Mouse (Mus musculus) hematopoietic stem cell, adult 5-6 weeks (primary cell): Measurements from ENCODE around the gene Csrnp1. TPM values are rescaled to one million over a fixed set of nuclear protein-coding genes. Genes with fewer than 3 reads are reported as not detected.

ENCODE experiments used
- ATAC-seq, 2 experiments: fragments of 125-278 bp in 1 of 2; replicated peaks in 1 of 2; 2 replicates each; pipeline ENCODE4 v1.8.0; 2016 to 2017; ENCODE audit warnings: inconsistent platforms in 2 of 2, mild to moderate bottlenecking in 2 of 2, moderate number of reproducible peaks in 2 of 2, low read depth in 1 of 2, moderate TSS enrichment in 1 of 2; ENCODE audit not compliant: low FRiP score in 2 of 2, poor library complexity in 2 of 2, severe bottlenecking in 2 of 2, insufficient read depth in 1 of 2, low TSS enrichment in 1 of 2
- total RNA-seq: library from RNA; stranded (forward); fragments of 172-1452, 232-1000 nt; gene quantifications from 2 replicates; pipeline ENCODE4 v1.2.3, GENCODE M21; 2017

Csrnp1 gene
- total RNA-seq, 1 experiment from 2014 or later = 85.3 TPM

DNA sequence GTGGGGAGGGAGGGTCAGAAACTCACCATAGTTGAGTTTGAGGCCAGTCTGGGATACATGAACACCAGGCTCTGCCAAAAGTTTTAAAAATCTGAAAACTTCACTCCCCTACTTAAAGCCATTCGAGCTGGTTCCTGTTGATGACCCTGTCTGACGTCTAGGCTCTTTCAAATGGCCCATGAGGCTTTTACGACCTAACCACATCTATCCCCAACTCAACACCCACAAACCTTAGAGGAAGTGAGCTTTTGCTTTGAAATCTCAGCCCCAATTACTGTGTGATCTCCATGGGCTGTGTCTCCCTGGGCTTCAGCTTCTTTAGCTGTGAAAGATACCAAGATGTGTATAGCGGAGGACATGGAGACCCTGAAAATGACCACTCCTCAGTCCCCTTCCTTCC lies 46.0 kb downstream of the Csrnp1 start:
- peak in 1 of 2 experiments; percentile 7; a peak in 1 of 4 replicates for ATAC-seq

DNA sequence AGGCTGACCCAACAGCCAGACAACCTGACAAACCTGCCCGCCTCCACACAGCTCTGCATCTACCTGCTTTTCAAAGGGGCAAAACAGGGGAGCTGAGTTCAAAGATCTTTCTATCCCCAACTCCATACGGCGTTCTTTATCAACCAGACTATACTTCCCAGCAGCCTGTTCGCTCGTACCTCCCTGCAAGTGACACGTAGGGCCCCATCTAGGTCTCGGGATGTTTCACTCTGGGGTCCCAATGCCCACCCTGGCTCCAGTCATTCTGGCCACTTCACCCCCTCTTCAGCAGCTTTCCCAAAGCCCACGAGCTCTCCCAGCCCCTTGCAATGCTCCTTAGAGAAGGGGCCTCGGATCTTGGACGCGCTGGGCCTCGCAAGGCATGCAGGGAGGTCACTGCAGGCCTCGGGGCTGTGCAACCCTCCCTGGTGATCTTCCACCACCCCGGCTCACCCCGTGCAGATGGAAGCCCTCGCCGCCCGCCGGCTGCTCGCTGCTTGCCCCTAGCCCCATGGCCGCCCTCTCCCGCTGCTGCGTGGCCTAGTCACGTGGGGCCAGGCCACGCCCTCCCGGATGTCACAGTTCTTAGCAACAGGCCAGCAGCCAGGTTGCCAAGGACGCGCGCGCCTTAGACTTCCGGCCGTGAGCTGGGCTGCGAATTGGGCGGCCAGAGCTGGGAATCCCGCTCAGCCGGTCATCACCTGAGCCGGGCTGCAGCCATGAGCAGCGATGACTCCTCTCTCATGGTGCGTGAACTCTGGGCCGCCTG lies 47.3 kb downstream of the Csrnp1 start, which contains the start of the genes Gorasp1 and Ttc21a:
Gene Gorasp1 (minus strand): TSS at position 561 of the 769 bp plus-strand sequence.
Gene Ttc21a (plus strand): TSS at position 602 of the 769 bp plus-strand sequence.
- peak; percentile 84 to 92 for ATAC-seq

GRCm38 (mm10) chr9:119933675-119934074 lies 50.8 kb downstream of the Csrnp1 start:
- ATAC-seq = no peak

- no peak for ATAC-seq
Measured at GRCm38 (mm10) chr9:119932358-119932757, 52.1 kb downstream of the Csrnp1 start.

GRCm38 (mm10) chr9:119926497-119926896 lies 58.0 kb downstream of the Csrnp1 start:
- no peak for ATAC-seq

GRCm38 (mm10) chr9:119925729-119926128 lies 58.7 kb downstream of the Csrnp1 start:
- no peak for ATAC-seq

- peak; percentile 69 to 84 for ATAC-seq
Measured at GRCm38 (mm10) chr9:119925120-119925657, 59.3 kb downstream of the Csrnp1 start.

GRCm38 (mm10) chr9:119923462-119923861 lies 61.0 kb downstream of the Csrnp1 start:
- ATAC-seq = no peak

Other genes starting within 250 kb of the Csrnp1 start
- gene Scn11a, start 159.2 kb downstream of the Csrnp1 start, total RNA-seq = 0.25 and 0.50 TPM in 2 replicates
- gene Wdr48, start 89.8 kb downstream of the Csrnp1 start, total RNA-seq = 48.0 and 55.6 TPM in 2 replicates
- 4.7 and 4.9 TPM in 2 replicates for gene Gorasp1, start 47.1 kb downstream of the Csrnp1 start, total RNA-seq
- 0.10 and 1.2 TPM in 2 replicates for gene Ttc21a, start 47.1 kb downstream of the Csrnp1 start, total RNA-seq
- gene Xirp1, start 38.9 kb upstream of the Csrnp1 start, total RNA-seq = not detected in 2 replicates
- 3.4 and 4.9 TPM in 2 replicates for gene Cx3cr1, start 85.2 kb upstream of the Csrnp1 start, total RNA-seq
- gene Ccr8, start 107.5 kb upstream of the Csrnp1 start, total RNA-seq = 0.89 TPM in 1 of 2 replicates, not detected in the other
- 15.3 and 20.5 TPM in 2 replicates for gene Slc25a38, start 125.7 kb upstream of the Csrnp1 start, total RNA-seq
- gene Rpsa, start 143.0 kb upstream of the Csrnp1 start, total RNA-seq = 4,483 and 5,767 TPM in 2 replicates
- gene Mobp, start 165.0 kb upstream of the Csrnp1 start, total RNA-seq = not detected in 2 replicates